Mouse (Mus musculus): ENCODE results near the gene Hspa1l. TPM values are rescaled to one million over a fixed set of nuclear protein-coding genes. Genes with fewer than 3 reads are reported as not detected.
A peak's percentile ranks its signal among the peaks of the same experiment; 100 is the strongest.

Hspa1l gene
- total and polyA plus RNA-seq, 3 experiments = 0.15 to 1.6 TPM; not detected in 1

DNA sequence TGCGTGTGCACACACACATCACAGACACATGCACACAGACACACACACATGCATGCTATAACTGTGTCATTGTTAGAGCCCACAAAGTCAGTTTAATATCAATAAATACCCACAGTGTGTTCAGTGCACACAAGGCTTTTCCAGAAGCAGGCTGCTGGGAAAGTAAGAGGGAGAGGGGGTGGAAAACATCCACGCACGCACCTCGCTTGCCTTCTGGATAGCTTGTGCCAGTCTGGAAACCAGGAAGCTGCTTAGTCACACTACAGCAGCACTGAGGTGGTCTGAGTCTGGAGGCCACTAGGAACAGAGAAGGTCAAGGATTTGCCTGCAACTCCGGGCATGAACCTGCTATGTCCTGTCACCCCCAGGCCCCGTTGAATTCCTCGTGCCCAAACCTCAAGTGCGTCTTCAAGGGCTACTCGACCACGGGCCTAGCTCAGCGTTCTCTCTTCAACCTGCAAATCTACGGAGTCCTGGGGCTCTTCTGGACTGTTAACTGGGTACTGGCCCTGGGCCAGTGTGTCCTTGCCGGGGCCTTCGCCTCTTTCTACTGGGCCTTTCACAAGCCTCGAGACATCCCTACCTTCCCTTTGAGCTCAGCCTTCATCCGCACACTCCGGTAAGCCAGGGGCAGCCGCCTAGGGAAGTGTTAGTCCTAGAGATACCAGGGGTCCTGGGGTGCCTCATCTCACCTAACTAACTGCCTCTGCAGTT, 45.0 kb upstream of the Hspa1l start:
- TF ChIP-seq MAX (IDR thresholded peaks at IDR 0.05; ENCODE audit: low read length) = no peak
- Histone ChIP-seq H3K9ac (ENCODE audit: control insufficient read depth, low read depth, low read length, poor library complexity, severe bottlenecking) (no peak overlapping the region), H3K36me3 (ENCODE audit: control insufficient read depth in 1 of 2, insufficient read depth in 2 of 2, low read length in 2 of 2) (peaks cover 0 to 6% of the 10 kb centered on the region in 2 experiments; a peak in 2 of 4 replicates)

GRCm38 (mm10) chr17:34928841-34929240, 43.7 kb upstream of the Hspa1l start:
- Histone ChIP-seq H3K4me3 (ENCODE audit: control insufficient read depth in 1 of 2, insufficient read depth in 1 of 2, low read depth in 2 of 2, low read length in 2 of 2) (no peak overlapping the region), H3K27me3 (ENCODE audit: control insufficient read depth in 1 of 2, insufficient read depth in 2 of 2, low read length in 2 of 2) (no peaks in the 10 kb centered on the region), H3K27ac (ENCODE audit: control insufficient read depth, low read depth, low read length) (no peak overlapping the region), H3K9me3 (replicated peaks; ENCODE audit: insufficient read depth, low read length) (no peaks in the 10 kb centered on the region), H3K4me1 (ENCODE audit: control insufficient read depth in 1 of 2, insufficient read depth in 2 of 2, low read length in 2 of 2) (peaks cover 5 to 14% of the 10 kb centered on the region in 2 experiments), H3K79me2 (ENCODE audit: control insufficient read depth, insufficient read depth, low read length, poor library complexity) (peaks cover 5% of the 10 kb centered on the region; the same call in 1 of the 2 replicates), H3K9ac (ENCODE audit: control insufficient read depth, low read depth, low read length, poor library complexity, severe bottlenecking) (no peak overlapping the region), H3K36me3 (ENCODE audit: control insufficient read depth in 1 of 2, insufficient read depth in 2 of 2, low read length in 2 of 2) (peaks cover 0 to 6% of the 10 kb centered on the region in 2 experiments; a peak in 2 of 4 replicates)
- TF ChIP-seq ZKSCAN1 (IDR thresholded peaks at IDR 0.05; ENCODE audit: low read depth, low read length) = no peak
- TF ChIP-seq MAZ (IDR thresholded peaks at IDR 0.05; ENCODE audit: low read depth, low read length) = no peak
- no peak for TF ChIP-seq ZC3H11A (IDR thresholded peaks at IDR 0.05; ENCODE audit: low read depth, low read length)
- no peak for DNase-seq (ENCODE audit: low read depth, low spot score)

More for the DNA sequence above, 45.0 kb upstream of the Hspa1l start:
- Histone ChIP-seq H3K27me3 (ENCODE audit: control insufficient read depth in 1 of 2, insufficient read depth in 2 of 2, low read length in 2 of 2) (no peaks in the 10 kb centered on the region), H3K9me3 (replicated peaks; ENCODE audit: insufficient read depth, low read length) (no peaks in the 10 kb centered on the region), H3K79me2 (ENCODE audit: control insufficient read depth, insufficient read depth, low read length, poor library complexity) (peaks cover 5% of the 10 kb centered on the region; the same call in 1 of the 2 replicates), H3K27ac (ENCODE audit: control insufficient read depth, low read depth, low read length) (no peak overlapping the region), H3K4me3 (ENCODE audit: control insufficient read depth in 1 of 2, insufficient read depth in 1 of 2, low read depth in 2 of 2, low read length in 2 of 2) (no peak overlapping the region), H3K4me1 (ENCODE audit: control insufficient read depth in 1 of 2, insufficient read depth in 2 of 2, low read length in 2 of 2) (peaks cover 5 to 14% of the 10 kb centered on the region in 2 experiments)
- DNase-seq (ENCODE audit: low read depth, low spot score) = no peak

- Histone ChIP-seq H3K27ac (ENCODE audit: control insufficient read depth, low read depth, low read length) (peak within 1 kb of the TSS; percentile 68), H3K4me3 (ENCODE audit: control insufficient read depth in 1 of 2, insufficient read depth in 1 of 2, low read depth in 2 of 2, low read length in 2 of 2) (peak within 1 kb of the TSS; percentile 70 to 84), H3K79me2 (ENCODE audit: control insufficient read depth, insufficient read depth, low read length, poor library complexity) (peaks cover 5% of the 10 kb centered on the region; the same call in 1 of the 2 replicates), H3K4me1 (ENCODE audit: control insufficient read depth in 1 of 2, insufficient read depth in 2 of 2, low read length in 2 of 2) (peaks cover 5 to 14% of the 10 kb centered on the region in 2 experiments), H3K36me3 (ENCODE audit: control insufficient read depth in 1 of 2, insufficient read depth in 2 of 2, low read length in 2 of 2) (peaks cover 0 to 6% of the 10 kb centered on the region in 2 experiments; a peak in 2 of 4 replicates), H3K9ac (ENCODE audit: control insufficient read depth, low read depth, low read length, poor library complexity, severe bottlenecking) (peak within 1 kb of the TSS; percentile 68), H3K9me3 (replicated peaks; ENCODE audit: insufficient read depth, low read length) (no peaks in the 10 kb centered on the region), H3K27me3 (ENCODE audit: control insufficient read depth in 1 of 2, insufficient read depth in 2 of 2, low read length in 2 of 2) (no peaks in the 10 kb centered on the region)
- DNase-seq (ENCODE audit: low read depth, low spot score) = peak; percentile 99
- 0 out of 2 replicates have a peak, but pooled peaks have one; percentile 22 for TF ChIP-seq ZC3H11A (IDR thresholded peaks at IDR 0.05; ENCODE audit: low read depth, low read length)
- TF ChIP-seq RCOR1 (IDR thresholded peaks at IDR 0.05; ENCODE audit: low read depth, low read length) = no peak
- peak; percentile 89 for TF ChIP-seq MAZ (IDR thresholded peaks at IDR 0.05; ENCODE audit: low read depth, low read length)
- no peak for TF ChIP-seq MYB (IDR thresholded peaks at IDR 0.05; ENCODE audit: low read depth, low read length)
- no peak for TF ChIP-seq JUND (IDR thresholded peaks at IDR 0.05; ENCODE audit: low read depth, low read length)
- TF ChIP-seq EP300 (IDR thresholded peaks at IDR 0.05; ENCODE audit: low read depth in 1 of 2, low read length in 2 of 2) = no peak
- TF ChIP-seq TBP (IDR thresholded peaks at IDR 0.05; ENCODE audit: low read depth, low read length) = peak; percentile 86
- peak; percentile 47; the same call in 1 of the 2 replicates for TF ChIP-seq E2F4 (IDR thresholded peaks at IDR 0.05; ENCODE audit: borderline replicate concordance, low read depth, low read length)
- TF ChIP-seq SIN3A (IDR thresholded peaks at IDR 0.05; ENCODE audit: low read length) = peak; percentile 91
- peak in 1 of 2 experiments; percentile 72; a peak in 2 of 4 replicates for TF ChIP-seq USF2 (IDR thresholded peaks at IDR 0.05; ENCODE audit: borderline replicate concordance in 1 of 2, insufficient read depth in 1 of 2, low read depth in 1 of 2, low read length in 2 of 2)
- peak; percentile 61 for TF ChIP-seq SMC3 (IDR thresholded peaks at IDR 0.05; ENCODE audit: low read depth, low read length)
- TF ChIP-seq MXI1 (IDR thresholded peaks at IDR 0.05; ENCODE audit: low read depth, low read length) = peak; percentile 81
- TF ChIP-seq POLR2A (IDR thresholded peaks at IDR 0.05; ENCODE audit: control insufficient read depth in 1 of 2, insufficient read depth in 1 of 2, low read depth in 1 of 2, low read length in 2 of 2, poor library complexity in 1 of 2) = peak; percentile 39 to 66; a peak in 2 of 4 replicates
- peak; percentile 49; the same call in 1 of the 2 replicates for TF ChIP-seq MYC (IDR thresholded peaks at IDR 0.05; ENCODE audit: low read depth, low read length)
- TF ChIP-seq ETS1 (IDR thresholded peaks at IDR 0.05; ENCODE audit: low read depth, low read length) = no peak
- TF ChIP-seq NRF1 (IDR thresholded peaks at IDR 0.05; ENCODE audit: insufficient read depth, low read depth, low read length, poor library complexity, severe bottlenecking) = 0 out of 2 replicates have a peak, but pooled peaks have one; percentile 21
- TF ChIP-seq ZMIZ1 (IDR thresholded peaks at IDR 0.05; ENCODE audit: low read depth, low read length) = 0 out of 2 replicates have a peak, but pooled peaks have one; percentile 35
- TF ChIP-seq MAX (IDR thresholded peaks at IDR 0.05; ENCODE audit: low read length) = peak; percentile 75; the same call in 1 of the 2 replicates
- TF ChIP-seq MEF2A (IDR thresholded peaks at IDR 0.05; ENCODE audit: extremely low read depth, insufficient replicate concordance, low read depth, low read length, poor library complexity, severe bottlenecking) = no peak
- TF ChIP-seq CTCF (IDR thresholded peaks at IDR 0.05 in 2 of 3, conservative IDR thresholded peaks at IDR 0.05 in 1 of 3; ENCODE audit: control insufficient read depth in 1 of 3, insufficient read depth in 1 of 3, low read depth in 2 of 3, low read length in 3 of 3, poor library complexity in 1 of 3, severe bottlenecking in 1 of 3) = peak; percentile 57 to 76 (median 62)
Measured at GRCm38 (mm10) chr17:34931061-34931734, 41.3 kb upstream of the Hspa1l start, which contains the start of gene Neu1. Neu1 (plus strand) TSS chr17:34931253.

All from MEL (cell line).